Mouse (Mus musculus): ENCODE measurements around the gene Adamtsl1. TPM values are rescaled to one million over a fixed set of nuclear protein-coding genes. Genes with fewer than 3 reads are reported as not detected.

Adamtsl1 gene
- polyA plus RNA-seq, 2 experiments, result 0.11 to 0.23 TPM

- no peak overlapping the region for H3K4me3 ChIP-seq (ENCODE audit: insufficient read depth in 1 of 2, low read depth in 2 of 2, low read length in 2 of 2)
- DNase-seq (ENCODE audit: low read depth in 3 of 3, low spot score in 3 of 3), result no peak
- ATAC-seq (ENCODE audit: insufficient read depth), result no peak
- no peaks in the 10 kb centered on the region for H3K27me3 ChIP-seq (ENCODE audit: control insufficient read depth, insufficient read depth, low read length)
- H3K27ac ChIP-seq, result no peak overlapping the region
- no peaks in the 10 kb centered on the region for H3K4me1 ChIP-seq (replicated peaks; ENCODE audit: control insufficient read depth in 2 of 2, insufficient read depth in 2 of 2, low read length in 1 of 2)
- no peaks in the 10 kb centered on the region for H3K9me3 ChIP-seq (ENCODE audit: control insufficient read depth, low read length)
- H3K9ac ChIP-seq (replicated peaks), result no peak overlapping the region
- no peaks in the 10 kb centered on the region for H3K36me3 ChIP-seq (replicated peaks; ENCODE audit: control insufficient read depth, insufficient read depth, low read depth)
- 63% methylated on average over 8 of the region's 8 CpGs for WGBS (ENCODE audit: insufficient replicate concordance)
- no peak for TF ChIP-seq CTCF (IDR thresholded peaks at IDR 0.05; ENCODE audit: low read depth)
- no peak for TF ChIP-seq EP300 (IDR thresholded peaks at IDR 0.05; ENCODE audit: low read depth)
- no peak overlapping the region for H3K4me2 ChIP-seq (ENCODE audit: low read depth)
These were observed 855.1 kb downstream of the Adamtsl1 start for GRCm38 (mm10) chr4:86369055-86369454.

- Histone ChIP-seq H3K27me3 (ENCODE audit: control insufficient read depth, insufficient read depth, low read length) (no peaks in the 10 kb centered on the region), H3K9ac (replicated peaks) (no peak overlapping the region), H3K9me3 (ENCODE audit: control insufficient read depth, low read length) (no peaks in the 10 kb centered on the region), H3K4me3 (ENCODE audit: insufficient read depth in 1 of 2, low read depth in 2 of 2, low read length in 2 of 2) (no peak overlapping the region), H3K27ac (no peak overlapping the region), H3K4me1 (replicated peaks; ENCODE audit: control insufficient read depth in 2 of 2, insufficient read depth in 2 of 2, low read length in 1 of 2) (no peaks in the 10 kb centered on the region), H3K36me3 (replicated peaks; ENCODE audit: control insufficient read depth, insufficient read depth, low read depth) (no peaks in the 10 kb centered on the region), H3K4me2 (ENCODE audit: low read depth) (no peak overlapping the region)
- no peak for ATAC-seq (ENCODE audit: insufficient read depth)
- TF ChIP-seq EP300 (IDR thresholded peaks at IDR 0.05; ENCODE audit: low read depth), result no peak
- TF ChIP-seq CTCF (IDR thresholded peaks at IDR 0.05; ENCODE audit: low read depth), result no peak
- WGBS (ENCODE audit: insufficient replicate concordance), result 60% methylated on average over 2 of the region's 2 CpGs
- DNase-seq (ENCODE audit: low read depth in 3 of 3, low spot score in 3 of 3), result no peak
These were observed 859.2 kb downstream of the Adamtsl1 start for GRCm38 (mm10) chr4:86373166-86373565.

GRCm38 (mm10) chr4:86383124-86383523 is 869.2 kb downstream of the Adamtsl1 start:
- no peak for DNase-seq (ENCODE audit: low read depth in 3 of 3, low spot score in 3 of 3)
- Histone ChIP-seq H3K27me3 (ENCODE audit: control insufficient read depth, insufficient read depth, low read length) (no peaks in the 10 kb centered on the region), H3K27ac (no peak overlapping the region), H3K9me3 (ENCODE audit: control insufficient read depth, low read length) (no peaks in the 10 kb centered on the region), H3K4me1 (replicated peaks; ENCODE audit: control insufficient read depth in 2 of 2, insufficient read depth in 2 of 2, low read length in 1 of 2) (no peaks in the 10 kb centered on the region), H3K36me3 (replicated peaks; ENCODE audit: control insufficient read depth, insufficient read depth, low read depth) (no peaks in the 10 kb centered on the region), H3K9ac (replicated peaks) (no peak overlapping the region), H3K4me3 (ENCODE audit: insufficient read depth in 1 of 2, low read depth in 2 of 2, low read length in 2 of 2) (no peak overlapping the region), H3K4me2 (ENCODE audit: low read depth) (no peak overlapping the region)
- TF ChIP-seq EP300 (IDR thresholded peaks at IDR 0.05; ENCODE audit: low read depth) (no peak), CTCF (IDR thresholded peaks at IDR 0.05; ENCODE audit: low read depth) (no peak)
- ATAC-seq (ENCODE audit: insufficient read depth), result no peak
- WGBS (ENCODE audit: insufficient replicate concordance), result 36% methylated on average over 2 of the region's 2 CpGs

- TF ChIP-seq EP300 (IDR thresholded peaks at IDR 0.05; ENCODE audit: low read depth) (no peak), CTCF (IDR thresholded peaks at IDR 0.05; ENCODE audit: low read depth) (no peak)
- ATAC-seq (ENCODE audit: insufficient read depth), result no peak
- WGBS (ENCODE audit: insufficient replicate concordance), result 71% methylated on average over 6 of the region's 6 CpGs
- no peaks in the 10 kb centered on the region for H3K9me3 ChIP-seq (ENCODE audit: control insufficient read depth, low read length)
- H3K4me2 ChIP-seq (ENCODE audit: low read depth), result no peak overlapping the region
- no peaks in the 10 kb centered on the region for H3K27me3 ChIP-seq (ENCODE audit: control insufficient read depth, insufficient read depth, low read length)
- H3K36me3 ChIP-seq (replicated peaks; ENCODE audit: control insufficient read depth, insufficient read depth, low read depth), result no peaks in the 10 kb centered on the region
- DNase-seq (ENCODE audit: low read depth in 3 of 3, low spot score in 3 of 3), result no peak
- no peak overlapping the region for H3K9ac ChIP-seq (replicated peaks)
- no peaks in the 10 kb centered on the region for H3K4me1 ChIP-seq (replicated peaks; ENCODE audit: control insufficient read depth in 2 of 2, insufficient read depth in 2 of 2, low read length in 1 of 2)
- no peak overlapping the region for H3K27ac ChIP-seq
- H3K4me3 ChIP-seq (ENCODE audit: insufficient read depth in 1 of 2, low read depth in 2 of 2, low read length in 2 of 2), result no peak overlapping the region
These were observed 871.1 kb downstream of the Adamtsl1 start for GRCm38 (mm10) chr4:86385121-86385520.

GRCm38 (mm10) chr4:86388430-86388829 is 874.5 kb downstream of the Adamtsl1 start:
- ATAC-seq (ENCODE audit: insufficient read depth) (no peak), DNase-seq (ENCODE audit: low read depth in 3 of 3, low spot score in 3 of 3) (no peak)
- no peak overlapping the region for H3K4me2 ChIP-seq (ENCODE audit: low read depth)
- no peaks in the 10 kb centered on the region for H3K27me3 ChIP-seq (ENCODE audit: control insufficient read depth, insufficient read depth, low read length)
- no peak for TF ChIP-seq CTCF (IDR thresholded peaks at IDR 0.05; ENCODE audit: low read depth)
- TF ChIP-seq EP300 (IDR thresholded peaks at IDR 0.05; ENCODE audit: low read depth), result no peak
- no peak overlapping the region for H3K4me3 ChIP-seq (ENCODE audit: insufficient read depth in 1 of 2, low read depth in 2 of 2, low read length in 2 of 2)
- no peak overlapping the region for H3K9ac ChIP-seq (replicated peaks)
- no peak overlapping the region for H3K27ac ChIP-seq
- WGBS (ENCODE audit: insufficient replicate concordance), result 69% methylated on average over 5 of the region's 5 CpGs
- no peaks in the 10 kb centered on the region for H3K36me3 ChIP-seq (replicated peaks; ENCODE audit: control insufficient read depth, insufficient read depth, low read depth)
- no peaks in the 10 kb centered on the region for H3K9me3 ChIP-seq (ENCODE audit: control insufficient read depth, low read length)
- no peaks in the 10 kb centered on the region for H3K4me1 ChIP-seq (replicated peaks; ENCODE audit: control insufficient read depth in 2 of 2, insufficient read depth in 2 of 2, low read length in 1 of 2)
